Mouse (Mus musculus) kidney, adult 18-20 months (tissue): ENCODE measurements around the gene Il10rb.

Source experiments
- DNase-seq: peaks from one replicate; pipeline ENCODE4 v3.0.0; 2021

Gene Il10rb

DNA sequence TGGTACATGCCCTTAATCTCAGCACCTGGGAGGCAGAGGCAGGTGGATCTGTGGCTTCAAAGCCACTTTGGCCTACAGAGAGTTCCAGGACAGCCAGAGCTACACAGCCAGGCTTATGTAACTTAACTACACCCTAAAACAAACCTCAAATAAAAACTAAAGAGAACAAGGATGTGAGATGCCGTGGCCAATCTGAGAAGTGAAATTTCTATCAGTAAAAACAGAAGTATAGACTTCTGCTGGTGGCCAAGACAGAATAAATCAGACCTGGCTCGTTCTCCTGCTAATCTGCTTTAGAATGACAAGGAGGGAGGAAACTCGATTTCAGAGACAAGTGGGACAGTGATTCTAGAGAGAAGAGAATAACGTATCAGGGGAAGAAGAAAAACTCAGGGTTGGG, 49.9 kb downstream of the Il10rb start:
- no peak for DNase-seq

GRCm38 (mm10) chr16:91458301-91458746, 52.4 kb downstream of the Il10rb start:
- no peak for DNase-seq

GRCm38 (mm10) chr16:91458976-91459375, 53.0 kb downstream of the Il10rb start:
- DNase-seq, result peak; percentile 22

DNA sequence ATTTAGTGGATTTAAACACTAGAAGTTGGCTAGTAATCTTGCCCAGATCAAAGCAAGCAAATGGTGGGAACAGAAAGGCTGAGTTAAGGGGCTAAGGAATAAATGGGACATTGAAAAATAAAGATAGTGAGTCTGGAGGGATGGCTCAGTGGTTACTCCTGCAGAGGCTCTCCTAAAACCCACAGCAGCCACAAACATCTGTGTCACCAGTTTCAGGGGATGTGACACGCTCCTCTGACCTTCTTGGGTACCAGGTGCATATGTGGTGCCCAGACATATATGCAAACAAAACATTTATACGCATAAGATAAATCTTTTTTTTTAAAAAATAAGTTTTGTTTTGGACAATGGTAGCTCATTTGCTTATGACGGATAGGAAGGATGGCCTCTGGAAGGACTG, 53.4 kb downstream of the Il10rb start:
- DNase-seq, result no peak

- no peak for DNase-seq
Observed at GRCm38 (mm10) chr16:91459841-91460370, 53.9 kb downstream of the Il10rb start.

GRCm38 (mm10) chr16:91461066-91461638, 55.2 kb downstream of the Il10rb start:
- DNase-seq, result no peak

GRCm38 (mm10) chr16:91461773-91462181, 55.8 kb downstream of the Il10rb start:
- DNase-seq, result no peak

DNA sequence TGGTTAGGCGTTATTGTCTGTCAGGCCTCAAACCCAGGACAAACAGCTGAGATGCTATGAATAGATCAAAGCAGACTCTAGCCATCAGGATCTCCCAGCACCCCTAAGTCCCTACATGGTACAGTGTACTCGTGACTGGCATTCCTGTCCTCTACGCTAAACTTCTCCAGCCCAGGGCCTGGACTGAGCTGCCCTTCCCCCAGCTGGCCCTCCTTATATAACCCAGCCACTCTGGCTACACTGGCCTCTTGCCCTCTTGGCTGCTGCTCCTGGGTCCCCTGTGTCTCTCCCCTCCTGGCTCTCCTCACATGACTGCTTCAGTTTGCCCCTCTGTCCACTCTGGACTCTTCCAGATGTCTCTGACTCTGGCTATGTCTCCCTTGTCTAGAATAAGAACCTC, 56.7 kb downstream of the Il10rb start:
- DNase-seq, result peak; percentile 53

DNA sequence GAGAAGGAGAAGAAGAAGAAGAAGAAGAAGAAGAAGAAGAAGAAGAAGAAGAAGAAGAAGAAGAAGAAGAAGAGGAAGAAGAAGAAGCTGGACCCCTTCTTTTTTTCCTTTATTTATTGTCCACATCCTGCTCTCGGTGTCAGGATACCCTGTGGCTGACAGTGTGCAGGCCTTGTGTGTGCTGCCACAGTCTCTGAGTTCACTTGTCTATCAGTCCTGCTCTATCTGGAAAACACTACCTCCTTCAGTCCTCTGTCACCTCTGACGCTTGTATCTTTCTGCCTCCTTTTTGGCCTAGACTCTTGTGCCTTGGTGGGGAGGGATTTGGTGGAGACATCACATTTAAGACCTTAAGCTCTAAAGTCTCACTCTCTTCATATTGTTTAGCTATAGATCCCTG, 57.4 kb downstream of the Il10rb start:
- no peak for DNase-seq

DNA sequence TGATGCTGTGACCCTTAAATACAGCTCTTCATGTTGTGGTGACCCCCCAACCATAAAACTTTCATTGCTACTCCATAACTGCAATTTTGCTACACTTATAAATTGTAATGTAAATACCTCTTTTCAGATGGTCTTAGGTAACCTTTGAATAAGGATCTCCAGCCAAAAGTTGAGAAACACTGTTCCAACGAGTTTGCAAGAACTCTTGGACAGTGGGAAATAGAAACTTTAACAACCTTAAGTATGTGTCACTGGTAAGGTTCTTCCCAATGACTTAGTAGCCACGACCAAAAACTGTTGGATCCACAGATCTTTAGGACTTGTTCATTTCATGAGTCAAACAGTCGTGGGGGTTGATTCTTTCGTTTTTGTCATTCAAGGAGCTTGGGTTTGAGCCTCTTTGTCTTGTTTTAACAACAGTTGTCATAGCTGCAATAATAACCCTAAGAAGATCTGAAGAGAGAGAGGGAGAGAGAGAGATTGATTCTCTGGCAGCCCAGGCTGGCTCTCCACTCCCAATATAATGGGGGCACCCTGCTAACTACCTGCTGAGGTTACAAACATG, 58.0 kb downstream of the Il10rb start:
- no peak for DNase-seq

- DNase-seq, result peak; percentile 84
Observed at GRCm38 (mm10) chr16:91464594-91465504, 58.9 kb downstream of the Il10rb start.

- no peak for DNase-seq
Observed at GRCm38 (mm10) chr16:91465505-91466240, 59.7 kb downstream of the Il10rb start.

- DNase-seq, result no peak
Observed at GRCm38 (mm10) chr16:91466566-91466965, 60.6 kb downstream of the Il10rb start.

DNA sequence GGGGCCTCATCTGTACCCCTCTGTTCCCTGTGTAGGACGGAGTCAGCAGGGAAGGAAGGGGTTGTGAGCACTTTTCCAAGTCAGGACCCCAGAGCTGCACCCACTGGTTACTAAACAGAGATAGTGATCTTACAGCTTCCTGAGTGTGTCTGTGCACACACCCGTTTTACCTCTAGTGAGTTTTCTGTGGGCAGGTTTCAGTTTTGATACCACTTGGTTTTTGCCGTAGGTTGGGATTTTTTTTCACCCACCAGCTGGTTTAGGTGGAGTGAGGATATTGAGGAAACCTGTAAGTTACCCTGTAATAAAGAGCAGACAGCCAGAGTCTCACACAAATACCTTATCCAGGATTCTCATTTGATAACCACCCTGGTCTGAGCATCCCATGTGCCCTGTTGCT, 64.5 kb downstream of the Il10rb start:
- DNase-seq, result no peak

GRCm38 (mm10) chr16:91471481-91471880, 65.5 kb downstream of the Il10rb start:
- DNase-seq, result no peak
